Mouse (Mus musculus) stomach, postnatal 0 days (tissue): ENCODE results near the gene Tbk1. TPM values are rescaled to one million over a fixed set of nuclear protein-coding genes. Genes with fewer than 3 reads are reported as not detected.

ENCODE experiments used
- ATAC-seq: fragments of 200-750 bp; cut with Nextera tagmentation; 2 replicates; pipeline ENCODE4 v1.8.0; 2017; ENCODE audit not compliant: low FRiP score, low TSS enrichment
- DNase-seq: peaks from one replicate; pipeline ENCODE4 v3.0.0-alpha.2; 2016; ENCODE audit warnings: low spot score
- H3K27ac ChIP-seq: fragments of 300-500 bp; sonication (generic); replicated peaks from 2 replicates; pipeline ENCODE4 v1.5.1; 2014; ENCODE audit warnings: mild to moderate bottlenecking, control low read depth
- H3K27me3 ChIP-seq: fragments of 300-500 bp; sonication (generic); 2 replicates; pipeline ENCODE4 v1.6.1; 2014; ENCODE audit warnings: low read length; ENCODE audit not compliant: control insufficient read depth, insufficient read depth
- H3K36me3 ChIP-seq: fragments of 300-500 bp; sonication (generic); 2 replicates; pipeline ENCODE4 v1.6.1; 2014; ENCODE audit warnings: low read length, mixed read lengths; ENCODE audit not compliant: control insufficient read depth, insufficient read depth
- H3K4me1 ChIP-seq: fragments of 300-500 bp; sonication (generic); replicated peaks from 2 replicates; pipeline ENCODE4 v1.6.1; 2014; ENCODE audit warnings: antibody characterized with exemption; ENCODE audit not compliant: control insufficient read depth, insufficient read depth
- H3K4me2 ChIP-seq: fragments of 300-500 bp; sonication (generic); replicated peaks from 2 replicates; pipeline ENCODE4 v1.6.1; 2014; ENCODE audit warnings: low read depth, mild to moderate bottlenecking, control low read depth, moderate library complexity
- H3K4me3 ChIP-seq: fragments of 300-500 bp; sonication (generic); 2 replicates; pipeline ENCODE4 v1.5.1; 2014; ENCODE audit warnings: low read depth, low read length, control low read depth
- H3K9ac ChIP-seq: fragments of 300-500 bp; sonication (generic); 2 replicates; pipeline ENCODE4 v1.6.1; 2014; ENCODE audit warnings: mild to moderate bottlenecking, low read length, control low read depth, mixed read lengths
- H3K9me3 ChIP-seq: fragments of 300-500 bp; sonication (generic); 2 replicates; pipeline ENCODE4 v1.6.1; 2016; ENCODE audit warnings: low read length; ENCODE audit not compliant: control insufficient read depth
- CTCF ChIP-seq: IDR thresholded peaks from 2 replicates; pipeline ENCODE4 v1.5.1; 2016; ENCODE audit warnings: antibody characterized with exemption, low read depth, mild to moderate bottlenecking, moderate library complexity
- EP300 ChIP-seq: optimal IDR thresholded peaks from 2 replicates; pipeline ENCODE3; 2016; ENCODE audit warnings: antibody characterized with exemption
- WGBS: fragments of 180-500 bp; shearing (Covaris S2); extraction: QIAGEN DNeasy Blood & Tissue Kit; methylation state at CpG from one replicate; pipeline ENCODE4 v1.1.7; 2014; 5-methylcytosine and 5-hydroxymethylcytosine counted together
- microRNA-seq: library from miRNA; unstranded; fragments of <30 nt; microRNA quantifications from one replicate; pipeline ENCODE4, GENCODE M21; 2016
- polyA plus RNA-seq: library from polyadenylated mRNA; unstranded; fragments of >200 nt; fragmentation: Nextera tagmentation; extraction: Ambion mirVana; gene quantifications from 2 replicates; pipeline ENCODE4 v1.2.1, GENCODE M21; 2015

The Tbk1 gene
- polyA plus RNA-seq, 1 experiment from 2014 or later, result 16.6 TPM

- H3K4me3 ChIP-seq, result no peak overlapping the region
- H3K9me3 ChIP-seq, result no peaks in the 10 kb centered on the region
- ATAC-seq (no peak), DNase-seq (no peak)
- H3K36me3 ChIP-seq, result no peaks in the 10 kb centered on the region
- H3K27ac ChIP-seq, result peak overlapping the region; percentile 73
- no peak overlapping the region for H3K4me2 ChIP-seq
- no peaks in the 10 kb centered on the region for H3K27me3 ChIP-seq
- no peak overlapping the region for H3K9ac ChIP-seq
- no peaks in the 10 kb centered on the region; the same call in 1 of the 2 replicates for H3K4me1 ChIP-seq
- TF ChIP-seq CTCF (no peak), EP300 (no peak)
- 71% methylated on average over 7 of the region's 7 CpGs for WGBS
Measured at GRCm38 (mm10) chr10:121497968-121498367, 88.6 kb downstream of the Tbk1 start.

- TF ChIP-seq EP300 (no peak), CTCF (no peak)
- H3K27ac ChIP-seq, result no peak overlapping the region
- H3K4me1 ChIP-seq, result no peaks in the 10 kb centered on the region; the same call in 1 of the 2 replicates
- no peak overlapping the region for H3K9ac ChIP-seq
- no peaks in the 10 kb centered on the region for H3K36me3 ChIP-seq
- no peak overlapping the region for H3K4me2 ChIP-seq
- no peak for ATAC-seq
- no peaks in the 10 kb centered on the region for H3K9me3 ChIP-seq
- no peaks in the 10 kb centered on the region for H3K27me3 ChIP-seq
- WGBS, result 54% methylated on average over 7 of the region's 7 CpGs
- DNase-seq, result no peak
- H3K4me3 ChIP-seq, result no peak overlapping the region
Measured at GRCm38 (mm10) chr10:121496616-121497015, 90.0 kb downstream of the Tbk1 start.

Small RNAs within 50 kb of the gene (microRNA-seq; reads per million reads assigned to microRNA genes)
- gene Gm24330, result not detected

Other genes starting within 250 kb of the Tbk1 start
- 3.8 and 4.1 TPM in 2 replicates for gene Tbc1d30, start 235.5 kb downstream of the Tbk1 start, polyA plus RNA-seq
- 25.7 and 26.1 TPM in 2 replicates for gene Gns, start 221.7 kb downstream of the Tbk1 start, polyA plus RNA-seq
- gene Rassf3, start 110.4 kb downstream of the Tbk1 start, polyA plus RNA-seq, result 19.2 and 20.0 TPM in 2 replicates
- gene Xpot, start 39.5 kb upstream of the Tbk1 start, polyA plus RNA-seq, result 24.5 and 24.8 TPM in 2 replicates
- gene D930020B18Rik, start 54.8 kb upstream of the Tbk1 start, polyA plus RNA-seq, result 1.2 and 1.5 TPM in 2 replicates
- gene BC048403, start 153.2 kb upstream of the Tbk1 start, polyA plus RNA-seq, result 2.4 and 2.7 TPM in 2 replicates